Comparison of ENCODE assay signal across 14 mouse cellular contexts in genomic region chr7:126951741-126952140, GRCm38 (mm10). TPM values are rescaled to one million over a fixed set of nuclear protein-coding genes. Genes with fewer than 3 reads are reported as not detected.
DNase-seq lines count a peak whose midpoint lies in the region; ATAC-seq and TF ChIP-seq lines count a peak whose summit lies in the region.
"Had no signal": no experiment of that assay in that cellular context is flagged by ENCODE, and none has a peak within 500 bp of the region (broad histone marks: within the 10 kb centered on the region; RNA-seq: fewer than 3 reads in every experiment).

No protein-coding gene starts in this region.

- no peaks in the 10 kb centered on the region for H3K9me3 ChIP-seq in embryonic facial prominence, embryonic 12.5 days
- H3K9me3 ChIP-seq in hindbrain, embryonic 12.5 days (replicated peaks), result no peaks in the 10 kb centered on the region
- no peaks in the 10 kb centered on the region for H3K9me3 ChIP-seq in midbrain, embryonic 15.5 days
- H3K9me3 ChIP-seq in lung, postnatal 0 days (ENCODE audit: low read length), result no peaks in the 10 kb centered on the region
- H3K9me3 ChIP-seq: heart, embryonic 13.5 days had no signal

- peaks cover 10% of the 10 kb centered on the region; the same call in 1 of the 2 replicates for H3K4me1 ChIP-seq in embryonic facial prominence, embryonic 12.5 days
- H3K4me1 ChIP-seq in hindbrain, embryonic 12.5 days, result peaks cover 37% of the 10 kb centered on the region
- H3K4me1 ChIP-seq in midbrain, embryonic 15.5 days, result peaks cover 51% of the 10 kb centered on the region
- peaks cover 5% of the 10 kb centered on the region; the same call in 1 of the 2 replicates for H3K4me1 ChIP-seq in lung, postnatal 0 days (ENCODE audit: insufficient read depth, low read depth, low read length)

- H3K27ac ChIP-seq in embryonic facial prominence, embryonic 12.5 days, result no peak overlapping the region
- H3K27ac ChIP-seq in hindbrain, embryonic 12.5 days, result 0 out of 2 replicates have a peak overlapping the region, but pooled peaks have one; percentile 17
- peak overlapping the region; percentile 25; the same call in 1 of the 2 replicates for H3K27ac ChIP-seq in midbrain, embryonic 15.5 days
- H3K27ac ChIP-seq in lung, postnatal 0 days (ENCODE audit: low read length), result no peak overlapping the region
- H3K27ac ChIP-seq: heart, embryonic 13.5 days had no signal

- peak; percentile 61 for DNase-seq in cerebellum, adult 9-11 months
- no peak for DNase-seq in cerebellum, adult 11-12 months
- DNase-seq in lung, postnatal 0 days (ENCODE audit: low spot score), result no peak
- DNase-seq in frontal cortex, postnatal 36 days (ENCODE audit: low spot score in 2 of 2), result no peak
- DNase-seq: adrenal gland, postnatal 10 days; gastrocnemius, postnatal 14 days; kidney, postnatal 36 days had no signal

- peak overlapping the region; percentile 19 for H3K4me2 ChIP-seq in embryonic facial prominence, embryonic 12.5 days (replicated peaks)
- peak overlapping the region; percentile 97 for H3K4me2 ChIP-seq in hindbrain, embryonic 12.5 days (replicated peaks)
- H3K4me2 ChIP-seq in midbrain, embryonic 15.5 days, result peak overlapping the region; percentile 92
- H3K4me2 ChIP-seq in lung, postnatal 0 days (replicated peaks; ENCODE audit: low read depth, low read length), result no peak overlapping the region
- H3K4me2 ChIP-seq: heart, embryonic 13.5 days had no signal

- no peak overlapping the region for H3K4me3 ChIP-seq in embryonic facial prominence, embryonic 12.5 days
- H3K4me3 ChIP-seq in hindbrain, embryonic 12.5 days, result peak overlapping the region; percentile 47
- H3K4me3 ChIP-seq in midbrain, embryonic 15.5 days, result peak overlapping the region; percentile 59
- H3K4me3 ChIP-seq in lung, postnatal 0 days (ENCODE audit: low read depth, low read length), result no peak overlapping the region
- H3K4me3 ChIP-seq: heart, embryonic 13.5 days had no signal

- no peak for TF ChIP-seq EP300 in lung, postnatal 0 days (IDR thresholded peaks at IDR 0.05)

- ATAC-seq in embryonic facial prominence, embryonic 12.5 days (ENCODE audit: insufficient number of reproducible peaks, insufficient read depth, low FRiP score, low TSS enrichment), result no peak
- ATAC-seq in hindbrain, embryonic 12.5 days (ENCODE audit: low FRiP score), result no peak
- no peak for ATAC-seq in midbrain, embryonic 15.5 days (replicated peaks)
- no peak for ATAC-seq in lung, postnatal 0 days
- ATAC-seq in erythroblast, adult 5-6 weeks (replicated peaks; ENCODE audit: low FRiP score, poor library complexity, severe bottlenecking), result no peak
- ATAC-seq: inflammation-experienced regulatory T-cells, adult 6 months had no signal

- peaks cover 39% of the 10 kb centered on the region for H3K27me3 ChIP-seq in embryonic facial prominence, embryonic 12.5 days
- peaks cover 41% of the 10 kb centered on the region for H3K27me3 ChIP-seq in hindbrain, embryonic 12.5 days
- no peaks in the 10 kb centered on the region for H3K27me3 ChIP-seq in midbrain, embryonic 15.5 days (replicated peaks)
- peaks cover 13% of the 10 kb centered on the region for H3K27me3 ChIP-seq in lung, postnatal 0 days (replicated peaks; ENCODE audit: insufficient read depth, low read length)

- H3K36me3 ChIP-seq in embryonic facial prominence, embryonic 12.5 days, result no peaks in the 10 kb centered on the region
- H3K36me3 ChIP-seq in hindbrain, embryonic 12.5 days, result peaks cover 4% of the 10 kb centered on the region; the same call in 1 of the 2 replicates
- H3K36me3 ChIP-seq in midbrain, embryonic 15.5 days (replicated peaks), result peaks cover 5% of the 10 kb centered on the region; the same call in 1 of the 2 replicates
- no peaks in the 10 kb centered on the region for H3K36me3 ChIP-seq in lung, postnatal 0 days (ENCODE audit: insufficient read depth, low read length)

- H3K9ac ChIP-seq in embryonic facial prominence, embryonic 12.5 days, result 0 out of 2 replicates have a peak overlapping the region, but pooled peaks have one; percentile 1
- H3K9ac ChIP-seq in hindbrain, embryonic 12.5 days, result peak overlapping the region; percentile 64
- peak overlapping the region; percentile 75 for H3K9ac ChIP-seq in midbrain, embryonic 15.5 days
- no peak overlapping the region for H3K9ac ChIP-seq in lung, postnatal 0 days (replicated peaks; ENCODE audit: low read depth)
- H3K9ac ChIP-seq: heart, embryonic 13.5 days had no signal

- no peak for TF ChIP-seq CTCF in lung, postnatal 0 days (IDR thresholded peaks at IDR 0.05)

- 18% methylated on average over 4 of the region's 4 CpGs for WGBS in embryonic facial prominence, embryonic 12.5 days
- 33% methylated on average over 4 of the region's 4 CpGs for WGBS in hindbrain, embryonic 12.5 days
- WGBS in midbrain, embryonic 15.5 days, result 23% methylated on average over 4 of the region's 4 CpGs
- 15% methylated on average over 4 of the region's 4 CpGs for WGBS in lung, postnatal 0 days

RNA-seq across cellular contexts. Expression of gene Sez6l2, which starts 1.4 kb away (rescaled TPM):
- 0.97 and 1.8 TPM in 2 replicates for polyA plus RNA-seq in embryonic facial prominence, embryonic 12.5 days (2016; fragmentation: Nextera tagmentation; extraction: Ambion mirVana)
- 13.3 and 18.2 TPM in 2 replicates for polyA plus RNA-seq in hindbrain, embryonic 12.5 days (2016; fragmentation: Nextera tagmentation; extraction: Ambion mirVana)
- polyA plus RNA-seq in midbrain, embryonic 15.5 days (2015; fragmentation: Nextera tagmentation; extraction: Ambion mirVana), result 50.5 and 56.2 TPM in 2 replicates
- 1.7 and 3.0 TPM in 2 replicates for polyA plus RNA-seq in lung, postnatal 0 days (2015; fragmentation: Nextera tagmentation; extraction: Ambion mirVana)
- total RNA-seq in erythroblast, adult 5-6 weeks (2015; ENCODE audit: low replicate concordance), result not detected in 2 replicates
- 0.84 TPM in 1 of 2 replicates, not detected in the other for total RNA-seq in erythroblast, adult 5-6 weeks (2017; ENCODE audit: low replicate concordance)

RNA-seq across cellular contexts. Expression of gene Asphd1, which starts 2.4 kb away (rescaled TPM):
- polyA plus RNA-seq in embryonic facial prominence, embryonic 12.5 days (2016; fragmentation: Nextera tagmentation; extraction: Ambion mirVana), result 0.55 and 0.77 TPM in 2 replicates
- polyA plus RNA-seq in hindbrain, embryonic 12.5 days (2016; fragmentation: Nextera tagmentation; extraction: Ambion mirVana), result 3.4 and 4.1 TPM in 2 replicates
- 7.8 and 8.9 TPM in 2 replicates for polyA plus RNA-seq in midbrain, embryonic 15.5 days (2015; fragmentation: Nextera tagmentation; extraction: Ambion mirVana)
- polyA plus RNA-seq in lung, postnatal 0 days (2015; fragmentation: Nextera tagmentation; extraction: Ambion mirVana), result not detected in 2 replicates
- not detected in 2 replicates for total RNA-seq in erythroblast, adult 5-6 weeks (2015; ENCODE audit: low replicate concordance)
- not detected in 2 replicates for total RNA-seq in erythroblast, adult 5-6 weeks (2017; ENCODE audit: low replicate concordance)
- total RNA-seq: gastrocnemius, postnatal 14 days; liver, adult 2 months had no signal
- polyA plus RNA-seq: liver, adult 2 months had no signal

RNA-seq across cellular contexts. Expression of gene Kctd13, which starts 23.1 kb away (rescaled TPM):
- 20.6 and 25.0 TPM in 2 replicates for polyA plus RNA-seq in embryonic facial prominence, embryonic 12.5 days (2016; fragmentation: Nextera tagmentation; extraction: Ambion mirVana)
- polyA plus RNA-seq in hindbrain, embryonic 12.5 days (2016; fragmentation: Nextera tagmentation; extraction: Ambion mirVana), result 58.1 and 59.3 TPM in 2 replicates
- polyA plus RNA-seq in midbrain, embryonic 15.5 days (2015; fragmentation: Nextera tagmentation; extraction: Ambion mirVana), result 133 and 136 TPM in 2 replicates
- 12.1 and 14.9 TPM in 2 replicates for polyA plus RNA-seq in lung, postnatal 0 days (2015; fragmentation: Nextera tagmentation; extraction: Ambion mirVana)
- total RNA-seq in erythroblast, adult 5-6 weeks (2015; ENCODE audit: low replicate concordance), result 0.77 and 6.9 TPM in 2 replicates
- total RNA-seq in erythroblast, adult 5-6 weeks (2017; ENCODE audit: low replicate concordance), result 0.42 and 1.7 TPM in 2 replicates

RNA-seq across cellular contexts. Expression of gene Cdipt, which starts 24.0 kb away (rescaled TPM):
- 88.0 and 94.0 TPM in 2 replicates for polyA plus RNA-seq in embryonic facial prominence, embryonic 12.5 days (2016; fragmentation: Nextera tagmentation; extraction: Ambion mirVana)
- 87.8 and 93.5 TPM in 2 replicates for polyA plus RNA-seq in hindbrain, embryonic 12.5 days (2016; fragmentation: Nextera tagmentation; extraction: Ambion mirVana)
- polyA plus RNA-seq in midbrain, embryonic 15.5 days (2015; fragmentation: Nextera tagmentation; extraction: Ambion mirVana), result 136 and 150 TPM in 2 replicates
- polyA plus RNA-seq in lung, postnatal 0 days (2015; fragmentation: Nextera tagmentation; extraction: Ambion mirVana), result 164 and 173 TPM in 2 replicates
- 14.8 and 23.1 TPM in 2 replicates for total RNA-seq in erythroblast, adult 5-6 weeks (2015; ENCODE audit: low replicate concordance)
- 9.5 and 20.9 TPM in 2 replicates for total RNA-seq in erythroblast, adult 5-6 weeks (2017; ENCODE audit: low replicate concordance)

RNA-seq across cellular contexts. Expression of gene Cdiptos, which starts 24.2 kb away (rescaled TPM):
- polyA plus RNA-seq in embryonic facial prominence, embryonic 12.5 days (2016; fragmentation: Nextera tagmentation; extraction: Ambion mirVana), result 0.53 and 1.6 TPM in 2 replicates
- 0.92 and 1.4 TPM in 2 replicates for polyA plus RNA-seq in hindbrain, embryonic 12.5 days (2016; fragmentation: Nextera tagmentation; extraction: Ambion mirVana)
- 1.1 and 1.5 TPM in 2 replicates for polyA plus RNA-seq in midbrain, embryonic 15.5 days (2015; fragmentation: Nextera tagmentation; extraction: Ambion mirVana)
- 3.0 and 3.3 TPM in 2 replicates for polyA plus RNA-seq in lung, postnatal 0 days (2015; fragmentation: Nextera tagmentation; extraction: Ambion mirVana)
- total RNA-seq in erythroblast, adult 5-6 weeks (2015; ENCODE audit: low replicate concordance), result 5.0 TPM in 1 of 2 replicates, not detected in the other
- not detected in 2 replicates for total RNA-seq in erythroblast, adult 5-6 weeks (2017; ENCODE audit: low replicate concordance)

Comparison
In these comparisons a context has a peak if more than half of its experiments do, and no peak if none do; other contexts are left out.
1. H3K27ac ChIP-seq: peak in hindbrain, embryonic 12.5 days (single experiment) and midbrain, embryonic 15.5 days (single experiment); none in embryonic facial prominence, embryonic 12.5 days (single experiment) and lung, postnatal 0 days (single experiment).
2. H3K4me3 ChIP-seq: peak in hindbrain, embryonic 12.5 days (single experiment) and midbrain, embryonic 15.5 days (single experiment); none in embryonic facial prominence, embryonic 12.5 days (single experiment) and lung, postnatal 0 days (single experiment).